Mouse (Mus musculus): Measurements from ENCODE around the gene Tma7.
A peak's percentile ranks its signal among the peaks of the same experiment; 100 is the strongest.

The Tma7 gene

DNA sequence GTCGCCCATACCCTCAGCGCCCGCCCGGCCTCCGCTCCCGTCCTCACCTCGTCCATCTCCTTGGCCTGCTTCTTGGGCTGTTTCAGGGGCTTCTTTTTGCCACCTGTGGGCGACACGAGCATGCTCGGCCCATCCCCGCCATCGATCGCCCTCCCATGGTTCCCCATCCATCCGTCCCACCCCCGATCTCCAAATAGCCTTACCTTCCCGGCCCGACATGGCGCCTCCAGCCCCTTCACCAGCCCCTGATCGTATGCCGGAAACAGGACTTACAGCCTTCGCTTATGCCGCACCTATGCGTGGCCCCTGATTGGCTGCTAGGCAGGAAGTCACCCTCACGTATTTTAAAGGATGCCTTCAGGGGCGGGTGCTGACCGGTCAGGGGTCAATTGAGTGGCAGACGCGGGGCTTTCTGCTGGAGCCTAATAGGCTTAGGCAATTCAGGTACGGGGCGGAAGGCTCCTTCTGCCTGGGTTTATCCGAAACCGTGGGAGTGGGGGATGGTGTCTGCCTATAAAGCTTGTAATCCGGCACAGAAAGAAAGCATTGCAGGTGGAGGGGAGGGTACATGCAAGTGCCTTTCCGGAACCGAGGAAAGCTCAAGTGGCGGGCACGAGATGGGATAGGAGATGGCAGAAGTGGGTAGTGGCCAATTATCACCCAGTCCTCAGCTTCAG, at the start of gene Tma7, which contains the start of gene Ccdc51:
Tma7 (minus strand) TSS at position 464 of the 677 bp plus-strand sequence.
Ccdc51 (plus strand) TSS at position 370 of the 677 bp plus-strand sequence.
- peak; percentile 72 to 76 for DNase-seq (ENCODE audit: low spot score in 2 of 2)

DNA sequence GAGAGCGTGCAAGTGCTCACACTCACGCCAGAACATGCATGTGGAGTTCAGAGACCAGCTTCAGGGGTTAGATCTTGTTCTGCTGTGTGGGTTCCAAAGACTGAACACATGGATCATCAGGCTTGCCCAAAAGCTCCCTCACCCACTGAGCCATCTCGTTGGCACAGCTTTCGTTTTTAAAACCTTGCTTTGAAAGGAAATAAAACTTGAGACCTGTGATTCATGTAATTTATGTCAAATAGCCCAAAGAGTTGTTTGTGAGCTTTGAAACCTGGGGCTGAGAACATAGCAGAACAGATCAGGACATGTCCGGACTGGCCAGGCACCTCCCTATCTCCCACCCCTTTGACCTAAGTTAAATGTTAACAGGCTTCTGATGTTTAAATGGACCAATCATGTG, 47.7 kb upstream of the Tma7 start:
- no peak for DNase-seq (ENCODE audit: low spot score in 2 of 2)

DNA sequence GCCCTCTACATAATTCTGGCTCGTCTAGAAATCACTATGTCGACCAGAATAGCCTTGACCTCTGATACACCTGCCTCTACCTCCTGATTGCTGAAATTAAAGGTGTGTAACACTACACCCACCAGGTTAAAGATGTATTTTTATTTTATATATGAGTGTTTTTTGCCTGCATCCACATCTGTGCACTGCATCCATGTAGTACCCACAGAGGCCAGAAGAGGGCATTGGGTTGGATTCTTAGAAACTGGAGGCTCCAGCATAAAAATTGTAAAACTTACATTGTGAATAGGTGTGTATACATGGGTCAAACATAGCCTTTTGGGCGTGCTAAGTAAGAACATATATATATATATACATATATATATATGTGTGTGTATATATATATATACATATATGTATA, 45.8 kb upstream of the Tma7 start:
- DNase-seq (ENCODE audit: low spot score in 2 of 2) = no peak

DNA sequence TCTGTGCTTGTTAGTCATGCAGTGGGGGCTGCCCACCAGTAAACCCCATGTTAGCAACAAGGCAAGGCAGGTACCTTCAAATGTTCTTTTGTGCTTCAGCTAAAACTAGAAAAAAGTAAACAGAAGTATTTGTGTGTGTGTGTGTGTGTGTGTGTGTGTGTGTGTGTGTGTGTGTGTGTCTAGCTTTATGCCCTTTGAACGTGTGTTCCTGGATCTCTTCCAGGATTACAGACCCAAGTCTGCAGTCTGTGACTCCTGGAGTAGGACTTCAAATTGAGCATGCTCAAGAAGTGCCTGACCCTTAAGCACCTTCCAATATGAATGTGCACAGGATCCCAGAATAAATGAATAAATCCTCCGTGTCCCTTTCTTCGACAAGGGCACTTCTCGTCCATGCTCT, 44.7 kb upstream of the Tma7 start:
- no peak for DNase-seq (ENCODE audit: low spot score in 2 of 2)

DNA sequence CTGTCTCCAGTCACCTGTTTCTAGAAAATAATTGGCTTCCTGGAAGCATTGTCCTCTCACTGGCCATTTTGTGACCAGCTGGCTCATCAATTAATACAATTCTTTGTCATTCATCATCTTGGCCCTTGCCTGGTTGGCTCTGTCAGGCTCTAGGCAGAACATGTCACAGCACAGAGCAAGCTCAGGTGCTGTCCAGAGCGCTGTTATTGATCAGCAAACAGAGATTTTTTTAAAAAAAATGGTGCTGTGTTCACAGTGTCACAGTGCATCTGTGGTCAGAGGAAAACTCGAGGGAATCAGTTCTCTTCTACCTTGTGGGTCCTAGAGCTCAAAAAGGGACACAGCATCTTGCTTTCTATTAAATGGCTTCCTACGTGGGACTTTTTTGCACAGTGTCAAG, 43.1 kb upstream of the Tma7 start:
- DNase-seq (ENCODE audit: low spot score in 2 of 2) = no peak

DNA sequence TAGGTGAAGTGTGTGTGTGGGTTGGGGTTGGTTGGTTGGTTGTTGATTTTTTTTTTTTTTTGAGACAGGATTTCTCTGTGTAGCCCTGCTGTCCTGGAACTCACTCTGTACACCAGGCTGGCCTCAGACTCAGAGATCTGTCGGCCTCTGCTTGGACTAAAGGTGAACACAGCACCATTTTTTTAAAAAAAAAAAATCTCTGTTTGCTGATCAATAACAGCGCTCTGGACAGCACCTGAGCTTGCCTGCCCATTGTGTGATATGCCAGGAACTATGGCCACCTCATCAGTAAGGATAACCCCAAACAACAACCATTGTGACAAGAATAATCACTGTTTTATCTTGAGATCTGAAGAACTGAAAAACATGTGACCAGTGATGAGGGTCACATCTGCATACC, 42.7 kb upstream of the Tma7 start:
- no peak for DNase-seq (ENCODE audit: low spot score in 2 of 2)

DNA sequence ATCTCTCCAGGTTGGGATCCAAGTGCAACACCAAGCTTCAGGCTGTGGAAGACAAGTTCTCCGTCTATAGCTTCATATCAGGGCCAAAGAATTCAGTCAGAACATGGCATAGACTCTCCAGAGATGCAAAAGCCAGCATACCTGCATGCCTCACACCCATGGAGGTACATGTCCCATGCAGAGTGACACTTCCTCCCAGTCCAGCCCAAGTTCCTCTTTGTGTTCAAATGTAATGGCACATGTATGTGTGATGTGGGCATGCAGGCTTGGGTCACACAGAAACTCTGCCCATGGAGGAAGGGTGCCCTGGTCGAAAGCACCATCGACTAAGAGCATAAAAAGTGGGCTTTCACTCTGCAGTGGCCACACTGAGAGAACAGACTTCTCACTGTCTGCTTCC, 41.8 kb upstream of the Tma7 start:
- no peak for DNase-seq (ENCODE audit: low spot score in 2 of 2)

DNA sequence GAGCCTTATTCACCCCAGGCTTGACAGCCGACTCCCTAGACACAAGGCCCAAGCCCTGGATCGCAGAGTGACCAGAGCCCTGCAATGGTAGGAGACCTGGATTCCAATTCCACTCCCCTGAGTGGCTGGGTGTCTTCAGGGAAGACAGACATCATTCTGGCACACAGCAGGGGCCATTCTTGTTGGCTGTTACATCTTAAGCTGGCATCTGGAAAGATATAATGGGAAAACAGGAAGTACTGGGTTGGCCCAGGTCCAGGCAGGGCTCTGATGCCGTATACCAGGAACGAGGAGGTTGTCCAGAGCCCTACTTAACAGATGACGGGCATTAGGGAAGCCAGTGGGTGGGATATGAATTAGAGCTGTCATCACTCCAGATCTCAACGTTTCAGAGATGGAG, 40.9 kb upstream of the Tma7 start:
- DNase-seq (ENCODE audit: low spot score in 2 of 2) = no peak

DNA sequence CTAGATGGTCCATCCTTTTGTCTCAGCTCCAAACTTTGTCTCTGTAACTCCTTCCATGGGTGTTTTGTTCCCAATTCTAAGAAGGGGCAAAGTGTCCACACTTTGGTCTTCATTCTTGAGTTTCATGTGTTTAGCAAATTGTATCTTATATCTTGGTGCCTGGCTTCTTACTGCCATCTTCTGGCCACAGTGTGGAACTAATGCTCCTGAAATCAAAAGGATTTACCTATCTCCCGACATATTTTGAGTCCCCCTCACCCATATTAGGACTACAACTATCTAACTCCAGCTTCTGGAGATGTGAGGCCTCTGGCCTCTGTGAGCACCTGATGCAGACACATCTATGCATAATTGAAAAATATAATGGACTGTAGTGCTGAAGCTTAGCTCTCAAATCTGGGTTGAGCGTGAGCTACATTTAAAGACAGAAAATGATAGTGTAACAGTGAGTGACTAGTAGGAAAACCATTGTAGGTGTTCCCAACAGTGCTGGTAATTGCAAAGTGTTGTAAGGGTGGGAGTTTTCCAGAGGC, 40.2 kb upstream of the Tma7 start:
- DNase-seq (ENCODE audit: low spot score in 2 of 2) = peak in 1 of 2 experiments; percentile 40

DNA sequence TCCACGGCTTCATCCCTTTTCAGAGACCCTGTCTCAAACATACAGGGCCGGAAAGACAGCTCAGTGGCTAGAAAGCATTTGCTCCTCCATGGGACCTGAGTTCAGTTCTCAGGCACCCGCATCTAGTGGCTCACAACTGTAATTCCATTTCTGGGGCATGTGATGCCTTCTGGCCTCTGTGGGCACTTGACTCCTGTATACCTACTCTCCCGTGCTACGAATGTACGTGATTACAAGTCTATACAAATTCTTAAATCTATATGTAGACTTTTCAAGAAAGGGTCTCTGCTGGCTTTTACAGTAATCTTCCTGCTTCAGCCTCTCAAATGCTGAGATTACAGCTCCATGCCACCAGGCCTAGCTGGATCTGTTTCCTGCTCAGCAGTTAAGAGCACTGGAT, 38.6 kb upstream of the Tma7 start:
- DNase-seq (ENCODE audit: low spot score in 2 of 2) = no peak

DNA sequence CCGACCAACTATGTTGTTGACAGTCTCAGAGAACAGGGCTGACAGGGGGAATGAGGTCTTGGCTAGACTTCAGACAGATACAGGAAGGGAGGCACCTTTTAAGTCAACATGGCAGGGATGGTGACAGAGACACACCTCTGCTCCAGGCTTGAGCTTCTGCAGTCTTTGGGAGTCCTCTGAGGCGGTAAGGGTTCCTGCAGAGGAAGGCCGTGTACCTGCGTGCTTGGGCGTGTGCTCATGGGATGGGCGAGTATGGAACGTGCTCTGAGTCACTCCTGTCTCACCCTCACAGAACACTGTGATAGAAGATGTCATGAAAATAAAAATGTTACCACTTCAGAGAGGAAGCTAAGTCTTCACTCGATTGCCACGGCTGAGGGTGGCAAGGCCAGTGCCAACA, 37.2 kb upstream of the Tma7 start:
- DNase-seq (ENCODE audit: low spot score in 2 of 2) = no peak

DNA sequence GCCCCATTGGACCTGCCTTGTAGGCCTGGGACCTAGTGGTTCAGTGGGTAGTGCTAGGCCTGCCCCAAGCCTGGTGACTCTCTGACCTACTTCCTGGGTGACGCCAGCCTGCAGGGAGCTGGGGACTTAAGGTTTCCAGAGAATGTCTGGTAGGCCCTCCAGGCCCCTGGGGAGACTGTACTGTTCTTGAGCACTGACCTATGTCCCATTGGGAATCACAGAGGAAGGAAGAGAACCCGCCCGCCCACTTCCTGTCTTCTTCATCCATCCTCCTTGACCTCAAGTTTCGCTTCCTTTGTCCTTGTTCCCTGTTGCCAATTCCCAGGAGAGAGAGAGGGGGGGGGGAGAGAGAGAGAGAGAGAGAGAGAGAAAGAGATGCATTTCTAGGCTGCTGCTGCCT, 35.7 kb upstream of the Tma7 start:
- DNase-seq (ENCODE audit: low spot score in 2 of 2) = no peak

DNA sequence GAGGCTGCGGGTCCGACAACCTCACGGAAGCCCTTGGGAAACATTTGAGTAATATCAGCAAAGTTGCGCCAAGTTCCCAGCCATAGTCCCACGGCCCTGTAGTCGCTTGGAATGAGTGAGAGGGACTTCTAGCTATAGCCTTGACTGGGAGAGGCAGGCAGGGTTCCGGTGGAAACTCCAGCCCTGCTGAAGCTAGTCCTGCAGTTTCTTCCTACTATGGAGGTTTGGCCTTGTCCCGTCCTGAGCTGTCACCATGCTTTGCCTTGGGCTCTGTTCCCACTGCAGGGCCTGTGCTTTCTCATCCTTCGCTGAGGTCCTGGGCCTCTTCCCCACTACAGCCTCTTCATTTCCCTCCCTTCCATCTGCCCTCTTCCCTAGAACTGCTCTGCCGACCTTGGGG, 33.8 kb upstream of the Tma7 start:
- DNase-seq (ENCODE audit: low spot score in 2 of 2) = no peak

DNA sequence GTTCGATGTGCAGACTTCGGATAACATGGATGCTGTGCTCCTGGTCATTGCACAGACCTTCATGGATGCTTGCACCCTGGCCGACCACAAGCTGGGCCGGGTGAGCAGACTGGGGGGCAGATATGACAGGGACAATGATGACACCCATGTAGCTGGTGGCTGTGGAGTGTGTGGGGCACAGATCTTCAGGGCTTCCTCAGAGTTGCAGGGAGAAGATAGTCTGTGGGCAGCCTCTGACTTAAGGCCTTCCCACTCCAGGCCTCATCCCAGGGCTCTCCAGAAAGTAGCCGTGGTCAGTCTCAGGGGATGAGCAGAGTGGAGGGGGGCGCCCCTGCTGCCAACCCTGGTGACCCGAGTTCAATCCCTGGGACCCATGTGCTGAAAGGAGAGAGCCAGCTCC, 32.5 kb upstream of the Tma7 start:
- DNase-seq (ENCODE audit: low spot score in 2 of 2) = no peak

DNA sequence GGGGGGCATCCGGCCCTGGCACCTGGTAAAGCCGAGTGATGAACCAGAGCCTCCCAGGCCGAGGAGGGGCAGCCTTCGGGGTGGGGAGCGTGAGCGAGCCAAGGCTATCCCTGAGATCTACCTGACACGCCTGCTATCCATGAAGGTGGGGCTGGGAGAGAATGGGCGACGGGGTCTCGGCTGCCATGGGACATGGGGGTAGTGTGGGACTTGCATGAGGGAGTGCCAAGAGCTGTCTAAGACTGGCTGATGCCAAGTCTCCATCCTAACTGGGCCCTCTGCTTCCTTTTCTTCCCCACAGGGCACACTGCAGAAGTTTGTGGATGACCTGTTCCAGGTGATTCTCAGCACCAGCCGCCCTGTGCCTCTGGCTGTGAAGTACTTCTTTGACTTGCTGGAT, 31.9 kb upstream of the Tma7 start:
- DNase-seq (ENCODE audit: low spot score in 2 of 2) = no peak

DNA sequence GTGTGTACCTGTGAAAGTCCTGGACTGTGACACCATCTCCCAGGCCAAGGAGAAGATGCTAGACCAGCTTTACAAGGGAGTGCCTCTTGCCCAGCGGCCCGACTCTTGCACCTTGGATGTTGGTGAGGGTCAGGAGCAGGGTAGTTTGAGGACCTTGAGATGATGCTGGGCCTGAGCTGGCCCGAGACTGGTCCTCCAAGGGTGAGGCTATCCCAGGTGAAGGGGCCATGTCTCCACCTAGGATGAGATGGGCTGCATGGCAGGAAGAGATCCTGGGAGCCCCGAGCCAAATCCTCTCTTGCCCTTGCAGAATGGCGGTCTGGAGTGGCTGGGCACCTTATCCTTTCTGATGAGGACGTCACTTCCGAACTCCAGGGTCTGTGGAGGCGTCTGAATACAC, 30.9 kb upstream of the Tma7 start:
- DNase-seq (ENCODE audit: low spot score in 2 of 2) = no peak

DNA sequence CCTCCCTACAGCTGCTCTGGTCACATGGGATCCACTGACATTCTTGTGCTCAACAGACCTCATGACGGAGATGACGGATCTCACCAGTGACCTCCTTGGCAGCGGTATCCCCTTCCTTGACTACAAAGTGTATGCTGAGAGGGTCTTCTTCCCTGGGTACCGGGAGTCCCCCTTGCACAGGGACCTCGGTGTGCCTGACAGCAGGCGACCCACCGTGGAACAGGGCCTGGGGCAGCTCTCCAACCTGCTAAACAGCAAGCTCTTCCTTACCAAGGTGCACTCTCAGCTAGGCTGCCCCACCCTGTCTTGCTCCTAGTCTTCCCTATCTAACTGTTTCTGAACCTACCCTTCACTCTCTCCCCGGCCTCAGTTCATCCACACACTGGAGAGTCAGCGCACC, 29.2 kb upstream of the Tma7 start:
- DNase-seq (ENCODE audit: low spot score in 2 of 2) = no peak

DNA sequence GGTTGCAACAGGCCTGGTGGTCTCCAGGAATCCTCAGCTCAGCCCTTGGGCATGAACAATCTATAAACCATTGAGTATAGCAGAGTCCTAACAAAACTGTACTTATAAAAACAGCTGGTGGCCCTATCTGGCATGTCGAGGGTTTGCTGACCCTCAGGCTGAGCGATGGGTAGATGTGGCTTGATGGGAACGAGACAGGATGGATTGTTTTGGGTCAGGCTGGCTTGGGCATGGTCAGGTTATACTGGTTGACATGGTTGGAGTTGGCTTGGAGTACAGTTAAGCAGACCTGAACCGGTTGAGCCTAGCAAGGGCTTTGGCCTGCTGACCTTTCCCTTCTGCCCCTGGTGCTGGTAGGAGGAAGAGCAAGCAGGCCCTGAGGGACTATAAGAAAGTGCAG, 28.7 kb upstream of the Tma7 start:
- no peak for DNase-seq (ENCODE audit: low spot score in 2 of 2)

DNA sequence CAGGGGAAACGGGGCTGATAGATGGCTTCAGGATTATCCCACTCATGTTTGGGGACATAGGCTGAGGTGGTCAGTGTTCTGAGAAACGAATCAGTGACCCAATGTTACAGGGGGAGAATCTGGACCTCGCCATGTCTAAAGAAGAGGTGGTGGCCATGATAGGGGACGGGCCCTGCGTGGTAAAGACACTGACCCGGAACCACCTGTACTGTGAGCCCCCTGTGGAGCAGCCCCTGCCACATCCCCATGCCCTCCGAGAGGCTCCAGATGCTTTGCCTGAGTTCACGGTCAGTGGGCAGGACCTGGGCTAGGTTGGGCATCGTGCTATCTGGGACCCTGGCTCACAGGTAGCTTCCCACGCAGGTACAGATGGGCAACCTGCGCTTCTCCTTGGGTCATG, 27.9 kb upstream of the Tma7 start:
- DNase-seq (ENCODE audit: low spot score in 2 of 2) = no peak

DNA sequence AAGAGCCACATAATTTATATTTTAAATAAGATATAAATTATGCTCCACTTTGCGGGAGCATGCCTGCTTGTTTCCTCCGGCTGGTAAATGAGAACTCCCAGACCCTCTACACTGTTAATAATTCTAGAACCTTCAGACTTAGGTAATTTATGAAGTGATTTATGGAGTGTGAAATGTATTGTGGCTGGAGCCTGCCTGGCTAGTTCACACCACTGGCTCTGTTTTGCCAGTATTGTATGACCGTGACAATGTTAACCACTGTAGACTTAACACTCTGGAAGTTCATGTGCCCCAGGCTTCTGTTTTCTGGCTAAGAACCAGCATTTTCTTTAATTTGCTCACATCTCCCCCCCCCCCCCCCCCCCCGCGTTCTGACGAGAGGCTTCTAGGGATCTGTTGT, 25.0 kb upstream of the Tma7 start:
- no peak for DNase-seq (ENCODE audit: low spot score in 2 of 2)

DNA sequence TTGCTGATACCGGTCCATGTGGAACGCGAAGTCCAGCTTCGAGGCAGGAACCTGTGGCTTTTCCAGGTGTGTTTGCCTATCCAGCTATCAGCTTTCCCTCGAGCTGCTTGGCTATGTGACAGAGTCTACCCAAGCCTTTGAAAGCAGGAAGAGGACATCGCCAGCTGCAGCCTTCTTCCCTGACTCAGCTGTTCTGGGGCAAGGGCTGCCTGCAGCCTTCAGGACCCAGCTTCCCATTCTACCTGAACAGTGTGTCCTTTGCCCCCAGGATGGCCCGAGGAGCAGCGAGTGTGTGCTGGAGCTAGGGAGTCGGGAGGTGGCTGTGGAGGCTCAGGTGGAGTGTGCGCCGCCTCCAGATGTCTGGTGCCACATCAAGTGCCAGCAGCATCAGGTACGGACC, 23.3 kb upstream of the Tma7 start:
- DNase-seq (ENCODE audit: low spot score in 2 of 2) = no peak

DNA sequence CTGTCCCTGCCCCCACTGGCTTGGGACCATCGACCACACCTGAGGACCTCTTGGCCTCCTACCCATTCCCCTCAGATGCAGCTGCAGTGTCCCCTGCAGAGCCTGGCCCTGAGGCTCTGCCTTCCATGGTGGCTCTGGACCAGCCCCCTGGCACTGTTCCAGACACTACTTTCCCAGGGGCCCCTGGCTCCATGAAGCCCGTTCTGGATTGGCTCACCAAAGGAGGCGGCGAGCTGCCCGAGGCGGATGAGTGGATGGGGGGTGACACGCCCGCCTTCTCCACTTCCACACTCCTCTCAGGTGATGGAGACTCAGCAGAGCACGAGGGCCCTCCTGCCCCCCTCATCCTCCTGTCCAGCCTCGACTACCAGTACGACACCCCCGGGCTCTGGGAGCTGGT, 22.6 kb upstream of the Tma7 start:
- DNase-seq (ENCODE audit: low spot score in 2 of 2) = no peak

DNA sequence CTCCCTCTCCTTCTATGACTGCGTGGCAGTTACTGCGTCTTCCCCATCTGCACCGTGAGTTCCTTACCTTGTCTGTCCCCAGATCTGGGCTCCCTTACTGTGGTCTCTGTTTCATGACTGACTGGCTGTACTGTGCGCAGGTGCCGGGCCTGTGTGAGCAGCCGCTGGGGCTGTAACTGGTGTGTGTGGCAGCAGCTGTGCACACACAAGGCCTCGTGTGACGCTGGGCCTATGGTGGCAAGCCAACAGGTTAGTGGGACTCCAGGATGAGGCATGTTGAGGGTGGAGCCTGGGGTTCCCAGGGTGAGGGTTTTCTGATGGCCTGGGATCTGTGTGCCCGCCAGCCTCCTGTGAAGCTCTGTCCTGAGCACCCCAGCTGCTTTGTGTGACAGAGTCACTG, 21.7 kb upstream of the Tma7 start:
- DNase-seq (ENCODE audit: low spot score in 2 of 2) = no peak

DNA sequence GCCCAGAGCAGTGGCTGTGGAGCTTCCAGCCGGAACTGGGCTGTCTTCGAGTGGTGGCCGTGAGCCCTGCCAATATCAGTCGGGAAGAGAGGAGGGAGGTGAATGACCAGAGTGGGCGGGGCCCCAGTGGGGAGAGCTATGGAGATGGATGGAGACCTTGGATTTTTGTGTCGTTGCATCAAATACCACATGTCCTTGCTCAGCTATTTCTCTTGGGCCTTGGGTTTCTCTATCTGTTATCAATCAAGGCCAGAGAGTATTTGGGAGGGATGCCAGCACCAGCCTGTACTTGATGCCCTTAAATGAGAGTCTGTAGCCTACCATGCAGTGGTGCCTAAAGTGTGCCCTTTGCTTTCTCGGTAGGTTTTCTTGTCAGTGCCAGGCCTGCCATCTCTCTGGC, 20.9 kb upstream of the Tma7 start:
- no peak for DNase-seq (ENCODE audit: low spot score in 2 of 2)
